Mouse (Mus musculus) heart, embryonic 10.5 days (tissue): ENCODE data around the gene Tex26. TPM values are rescaled to one million over a fixed set of nuclear protein-coding genes. Genes with fewer than 3 reads are reported as not detected.

Experiments used
- DNase-seq: peaks from one replicate; pipeline ENCODE4 v3.0.0-alpha.2; 2017; ENCODE audit warnings: low spot score
- H3K27ac ChIP-seq: fragments of 300-500 bp; sonication (generic); 2 replicates; pipeline ENCODE4 v1.5.1; 2016; ENCODE audit warnings: mild to moderate bottlenecking
- H3K27me3 ChIP-seq: fragments of 300-500 bp; sonication (generic); 2 replicates; pipeline ENCODE4 v1.6.1; 2016; ENCODE audit warnings: mild to moderate bottlenecking; ENCODE audit not compliant: poor library complexity, insufficient read depth, severe bottlenecking
- H3K36me3 ChIP-seq: fragments of 300-500 bp; sonication (generic); 2 replicates; pipeline ENCODE4 v1.6.1; 2016; ENCODE audit warnings: mild to moderate bottlenecking, moderate library complexity
- H3K4me1 ChIP-seq: fragments of 300-500 bp; sonication (generic); 2 replicates; pipeline ENCODE4 v1.6.1; 2016; ENCODE audit warnings: mild to moderate bottlenecking
- H3K4me3 ChIP-seq: fragments of 300-500 bp; sonication (generic); 2 replicates; pipeline ENCODE4 v1.5.1; 2016; ENCODE audit warnings: mild to moderate bottlenecking, moderate library complexity
- H3K9me3 ChIP-seq: fragments of 300-500 bp; sonication (generic); 2 replicates; pipeline ENCODE4 v1.6.1; 2016; ENCODE audit warnings: mild to moderate bottlenecking, moderate library complexity
- WGBS: fragments of 180-500 bp; shearing (Covaris S2); methylation state at CpG from one replicate; pipeline ENCODE4 v1.1.7; 2016; 5-methylcytosine and 5-hydroxymethylcytosine counted together
- polyA plus RNA-seq: library from polyadenylated mRNA; unstranded; fragments of >200 nt; fragmentation: Nextera tagmentation; extraction: Ambion mirVana; gene quantifications from 2 replicates; pipeline ENCODE4 v1.2.1, GENCODE M21; 2016

Tex26 gene
- polyA plus RNA-seq, 1 experiment from 2014 or later, result 0.78 TPM

GRCm38 (mm10) chr5:149441646-149442276 lies 2.3 kb downstream of the Tex26 start:
- 0 out of 2 replicates have a peak overlapping the region, but pooled peaks have one; percentile 52 for H3K27ac ChIP-seq
- H3K9me3 ChIP-seq, result no peaks in the 10 kb centered on the region
- 57% methylated on average over 14 of the region's 14 CpGs for WGBS
- no peak overlapping the region for H3K4me3 ChIP-seq
- DNase-seq, result no peak
- H3K36me3 ChIP-seq, result no peaks in the 10 kb centered on the region
- H3K4me1 ChIP-seq, result peaks cover 27% of the 10 kb centered on the region
- no peaks in the 10 kb centered on the region for H3K27me3 ChIP-seq

GRCm38 (mm10) chr5:149442277-149442660 lies 2.8 kb downstream of the Tex26 start:
- WGBS, result 73% methylated on average over 15 of the region's 15 CpGs
- Histone ChIP-seq H3K4me1 (peaks cover 27% of the 10 kb centered on the region), H3K27ac (no peak overlapping the region)

GRCm38 (mm10) chr5:149444451-149444850 lies 5.0 kb downstream of the Tex26 start:
- 66% methylated on average over 4 of the region's 4 CpGs for WGBS
- H3K4me1 ChIP-seq, result peaks cover 22% of the 10 kb centered on the region
- H3K27me3 ChIP-seq, result no peaks in the 10 kb centered on the region
- H3K27ac ChIP-seq, result no peak overlapping the region
- H3K36me3 ChIP-seq, result no peaks in the 10 kb centered on the region
- H3K4me3 ChIP-seq, result no peak overlapping the region
- no peaks in the 10 kb centered on the region for H3K9me3 ChIP-seq
- DNase-seq, result no peak

More at GRCm38 (mm10) chr5:149442277-149442660, 2.8 kb downstream of the Tex26 start:
- no peaks in the 10 kb centered on the region for H3K36me3 ChIP-seq
- H3K9me3 ChIP-seq, result no peaks in the 10 kb centered on the region
- no peak for DNase-seq
- H3K27me3 ChIP-seq, result no peaks in the 10 kb centered on the region
- H3K4me3 ChIP-seq, result no peak overlapping the region

GRCm38 (mm10) chr5:149446495-149446894 lies 7.0 kb downstream of the Tex26 start:
- WGBS, result 80% methylated on average over 7 of the region's 7 CpGs
- H3K4me1 ChIP-seq, result peaks cover 10% of the 10 kb centered on the region
- no peak overlapping the region for H3K4me3 ChIP-seq
- no peaks in the 10 kb centered on the region for H3K27me3 ChIP-seq
- no peaks in the 10 kb centered on the region for H3K9me3 ChIP-seq
- H3K36me3 ChIP-seq, result no peaks in the 10 kb centered on the region
- DNase-seq, result no peak
- no peak overlapping the region for H3K27ac ChIP-seq

GRCm38 (mm10) chr5:149447733-149448132 lies 8.3 kb downstream of the Tex26 start:
- Histone ChIP-seq H3K9me3 (no peaks in the 10 kb centered on the region), H3K4me1 (peaks cover 10% of the 10 kb centered on the region), H3K27me3 (no peaks in the 10 kb centered on the region), H3K36me3 (no peaks in the 10 kb centered on the region), H3K4me3 (no peak overlapping the region), H3K27ac (no peak overlapping the region)
- DNase-seq, result no peak
- WGBS, result 80% methylated on average over 5 of the region's 5 CpGs

GRCm38 (mm10) chr5:149449406-149449805 lies 9.9 kb downstream of the Tex26 start:
- Histone ChIP-seq H3K4me3 (no peak overlapping the region), H3K36me3 (no peaks in the 10 kb centered on the region), H3K27ac (no peak overlapping the region), H3K27me3 (no peaks in the 10 kb centered on the region), H3K4me1 (peaks cover 9% of the 10 kb centered on the region), H3K9me3 (no peaks in the 10 kb centered on the region)
- DNase-seq, result no peak
- WGBS, result 86% methylated on average over 7 of the region's 7 CpGs

GRCm38 (mm10) chr5:149451209-149451681 lies 11.8 kb downstream of the Tex26 start:
- Histone ChIP-seq H3K27me3 (no peaks in the 10 kb centered on the region), H3K9me3 (no peaks in the 10 kb centered on the region), H3K4me1 (0 out of 2 replicates have a peak, but pooled peaks cover 3% of the 10 kb centered on the region), H3K27ac (no peak overlapping the region), H3K4me3 (no peak overlapping the region), H3K36me3 (no peaks in the 10 kb centered on the region)
- no peak for DNase-seq
- 56% methylated on average over 7 of the region's 7 CpGs for WGBS

GRCm38 (mm10) chr5:149454281-149454680 lies 14.8 kb downstream of the Tex26 start:
- Histone ChIP-seq H3K27ac (no peak overlapping the region), H3K4me1 (peaks cover 8% of the 10 kb centered on the region; the same call in 1 of the 2 replicates), H3K27me3 (no peaks in the 10 kb centered on the region), H3K36me3 (no peaks in the 10 kb centered on the region), H3K9me3 (no peaks in the 10 kb centered on the region), H3K4me3 (no peak overlapping the region)
- WGBS, result 30% methylated on average over 6 of the region's 6 CpGs
- DNase-seq, result peak; percentile 86

GRCm38 (mm10) chr5:149456544-149456943 lies 17.1 kb downstream of the Tex26 start:
- no peaks in the 10 kb centered on the region for H3K27me3 ChIP-seq
- 83% methylated on average over 7 of the region's 7 CpGs for WGBS
- no peak overlapping the region for H3K4me3 ChIP-seq
- no peak for DNase-seq
- H3K4me1 ChIP-seq, result peaks cover 5% of the 10 kb centered on the region; the same call in 1 of the 2 replicates
- no peaks in the 10 kb centered on the region for H3K36me3 ChIP-seq
- no peak overlapping the region for H3K27ac ChIP-seq
- no peaks in the 10 kb centered on the region for H3K9me3 ChIP-seq

GRCm38 (mm10) chr5:149462071-149462470 lies 22.6 kb downstream of the Tex26 start:
- no peaks in the 10 kb centered on the region for H3K36me3 ChIP-seq
- no peak for DNase-seq
- no peaks in the 10 kb centered on the region for H3K27me3 ChIP-seq
- no peak overlapping the region for H3K4me3 ChIP-seq
- no peaks in the 10 kb centered on the region for H3K9me3 ChIP-seq
- peaks cover 21% of the 10 kb centered on the region for H3K4me1 ChIP-seq
- 65% methylated on average over 3 of the region's 3 CpGs for WGBS
- H3K27ac ChIP-seq, result no peak overlapping the region

- H3K36me3 ChIP-seq, result no peaks in the 10 kb centered on the region
Observed at GRCm38 (mm10) chr5:149465305-149465704, 25.8 kb downstream of the Tex26 start.

GRCm38 (mm10) chr5:149474142-149474541 lies 34.7 kb downstream of the Tex26 start:
- 94% methylated on average over 9 of the region's 9 CpGs for WGBS
- no peak overlapping the region for H3K4me3 ChIP-seq
- no peak for DNase-seq
- no peak overlapping the region for H3K27ac ChIP-seq
- H3K27me3 ChIP-seq, result no peaks in the 10 kb centered on the region
- 0 out of 2 replicates have a peak, but pooled peaks cover 4% of the 10 kb centered on the region for H3K4me1 ChIP-seq
- H3K36me3 ChIP-seq, result no peaks in the 10 kb centered on the region
- 0 out of 2 replicates have a peak, but pooled peaks cover 2% of the 10 kb centered on the region for H3K9me3 ChIP-seq

More at GRCm38 (mm10) chr5:149465305-149465704, 25.8 kb downstream of the Tex26 start:
- Histone ChIP-seq H3K9me3 (no peaks in the 10 kb centered on the region), H3K4me3 (no peak overlapping the region), H3K27ac (no peak overlapping the region), H3K27me3 (no peaks in the 10 kb centered on the region), H3K4me1 (peaks cover 16% of the 10 kb centered on the region)
- WGBS, result 38% methylated on average over 4 of the region's 5 CpGs
- DNase-seq, result no peak

- 0 out of 2 replicates have a peak, but pooled peaks cover 2% of the 10 kb centered on the region for H3K9me3 ChIP-seq
Observed at GRCm38 (mm10) chr5:149474701-149475468, 35.4 kb downstream of the Tex26 start.

More at GRCm38 (mm10) chr5:149474701-149475468, 35.4 kb downstream of the Tex26 start:
- no peaks in the 10 kb centered on the region for H3K27me3 ChIP-seq
- H3K27ac ChIP-seq, result no peak overlapping the region
- H3K4me1 ChIP-seq, result 0 out of 2 replicates have a peak, but pooled peaks cover 4% of the 10 kb centered on the region
- 84% methylated on average over 16 of the region's 16 CpGs for WGBS
- no peaks in the 10 kb centered on the region for H3K36me3 ChIP-seq
- no peak for DNase-seq
- H3K4me3 ChIP-seq, result no peak overlapping the region
